Mouse (Mus musculus) lung, adult 2 months (tissue): ENCODE results near the gene Tmprss15.

Source experiments
- CTCF ChIP-seq: fragments of 200-500 bp; IDR thresholded peaks from 2 replicates; pipeline ENCODE4 v1.5.1; 2011; ENCODE audit warnings: mild to moderate bottlenecking, low read length, control low read depth; ENCODE audit not compliant: insufficient read depth
- POLR2A ChIP-seq: fragments of 200-500 bp; IDR thresholded peaks from 2 replicates; pipeline ENCODE4 v1.6.1; 2011; ENCODE audit warnings: low read depth, mild to moderate bottlenecking, control low read depth, low read length, borderline replicate concordance; ENCODE audit errors: extremely low read depth

- TF ChIP-seq CTCF, result no peak
- TF ChIP-seq POLR2A, result no peak
These were observed 9.4 kb upstream of the Tmprss15 start for GRCm38 (mm10) chr16:79100325-79100724.
